Mouse (Mus musculus) thymus, adult 2 months (tissue): ENCODE measurements around the gene Zc3h7b.

Experiments
- CTCF ChIP-seq: fragments of 200-500 bp; IDR thresholded peaks from 2 replicates; pipeline ENCODE4 v1.5.1; 2012; ENCODE audit warnings: mild to moderate bottlenecking, control low read depth, low read length, moderate library complexity, borderline replicate concordance; ENCODE audit not compliant: control insufficient read depth, poor library complexity, insufficient read depth; ENCODE audit errors: extremely low read depth
- POLR2A ChIP-seq: fragments of 200-500 bp; IDR thresholded peaks from 2 replicates; pipeline ENCODE4 v1.6.1; 2012; ENCODE audit warnings: mild to moderate bottlenecking, low read length, control low read depth, moderate library complexity; ENCODE audit not compliant: control insufficient read depth, poor library complexity, insufficient read depth; ENCODE audit errors: extremely low read depth

- TF ChIP-seq CTCF (no peak), POLR2A (no peak)
These were observed 53.0 kb downstream of the Zc3h7b start for GRCm38 (mm10) chr15:81797861-81798260.
